Mouse (Mus musculus) kidney, postnatal 0 days (tissue): ENCODE data around the gene Macf1. TPM values are rescaled to one million over a fixed set of nuclear protein-coding genes. Genes with fewer than 3 reads are reported as not detected.

Experiments used
- ATAC-seq: fragments of 200-750 bp; cut with Nextera tagmentation; replicated peaks from 2 replicates; pipeline ENCODE4 v1.8.0; 2017; ENCODE audit warnings: low read depth, moderate number of reproducible peaks, moderate TSS enrichment, moderate library complexity; ENCODE audit not compliant: low FRiP score
- DNase-seq: peaks from one replicate; pipeline ENCODE4 v3.0.0-alpha.2; 2016; ENCODE audit warnings: low spot score
- H3K27ac ChIP-seq: fragments of 300-500 bp; sonication (generic); 2 replicates; pipeline ENCODE4 v1.5.1; 2014; ENCODE audit warnings: mild to moderate bottlenecking
- H3K27me3 ChIP-seq: fragments of 300-500 bp; sonication (generic); 2 replicates; pipeline ENCODE4 v1.6.1; 2014; ENCODE audit warnings: low read length, mixed read lengths; ENCODE audit not compliant: insufficient read depth
- H3K36me3 ChIP-seq: fragments of 300-500 bp; sonication (generic); 2 replicates; pipeline ENCODE4 v1.6.1; 2014; ENCODE audit warnings: low read length, mixed read lengths; ENCODE audit not compliant: insufficient read depth
- H3K4me1 ChIP-seq: fragments of 300-500 bp; sonication (generic); replicated peaks from 2 replicates; pipeline ENCODE4 v1.6.1; 2014; ENCODE audit warnings: antibody characterized with exemption, low read length, mixed read lengths; ENCODE audit not compliant: insufficient read depth
- H3K4me2 ChIP-seq: fragments of 300-500 bp; sonication (generic); 2 replicates; pipeline ENCODE4 v1.6.1; 2014; ENCODE audit warnings: mild to moderate bottlenecking, low read length, moderate library complexity, mixed read lengths
- H3K4me3 ChIP-seq: fragments of 300-500 bp; sonication (generic); replicated peaks from 2 replicates; pipeline ENCODE4 v1.5.1; 2014; ENCODE audit warnings: low read depth, low read length
- H3K9ac ChIP-seq: fragments of 300-500 bp; sonication (generic); 2 replicates; pipeline ENCODE4 v1.6.1; 2014; ENCODE audit warnings: low read depth, low read length
- H3K9me3 ChIP-seq: fragments of 300-500 bp; sonication (generic); replicated peaks from 2 replicates; pipeline ENCODE4 v1.6.1; 2016; ENCODE audit warnings: low read length, inconsistent platforms, mixed read lengths
- CTCF ChIP-seq: IDR thresholded peaks from 2 replicates; pipeline ENCODE4 v1.5.1; 2016; ENCODE audit warnings: antibody characterized with exemption, low read depth, mild to moderate bottlenecking, moderate library complexity
- WGBS: fragments of 180-500 bp; shearing (Covaris S2); extraction: QIAGEN DNeasy Blood & Tissue Kit; methylation state at CpG from one replicate; pipeline ENCODE4 v1.1.7; 2014; 5-methylcytosine and 5-hydroxymethylcytosine counted together
- polyA plus RNA-seq: library from polyadenylated mRNA; unstranded; fragments of >200 nt; fragmentation: Nextera tagmentation; extraction: Ambion mirVana; gene quantifications from 2 replicates; pipeline ENCODE4 v1.2.1, GENCODE M21; 2015

Macf1 gene
- polyA plus RNA-seq, 1 experiment from 2014 or later, result 33.8 TPM

GRCm38 (mm10) chr4:123418032-123418431, 266.1 kb downstream of the Macf1 start:
- Histone ChIP-seq H3K4me2 (no peak overlapping the region), H3K4me1 (no peaks in the 10 kb centered on the region), H3K9me3 (no peaks in the 10 kb centered on the region), H3K27ac (no peak overlapping the region), H3K9ac (no peak overlapping the region), H3K27me3 (no peaks in the 10 kb centered on the region), H3K36me3 (no peaks in the 10 kb centered on the region), H3K4me3 (no peak overlapping the region)
- DNase-seq (no peak), ATAC-seq (no peak)
- 91% methylated on average over 3 of the region's 3 CpGs for WGBS
- no peak for TF ChIP-seq CTCF

GRCm38 (mm10) chr4:123417478-123417877, 266.7 kb downstream of the Macf1 start:
- Histone ChIP-seq H3K4me2 (no peak overlapping the region), H3K4me1 (no peaks in the 10 kb centered on the region; the same call in 1 of the 2 replicates), H3K9me3 (no peaks in the 10 kb centered on the region), H3K4me3 (no peak overlapping the region), H3K36me3 (no peaks in the 10 kb centered on the region), H3K9ac (no peak overlapping the region), H3K27ac (no peak overlapping the region), H3K27me3 (no peaks in the 10 kb centered on the region)
- 65% methylated on average over 2 of the region's 3 CpGs for WGBS
- DNase-seq (no peak), ATAC-seq (no peak)
- no peak for TF ChIP-seq CTCF

GRCm38 (mm10) chr4:123416829-123417228, 267.3 kb downstream of the Macf1 start:
- 88% methylated on average over 2 of the region's 2 CpGs for WGBS
- Histone ChIP-seq H3K9me3 (no peaks in the 10 kb centered on the region), H3K27ac (no peak overlapping the region), H3K4me3 (no peak overlapping the region), H3K27me3 (no peaks in the 10 kb centered on the region), H3K4me1 (no peaks in the 10 kb centered on the region; the same call in 1 of the 2 replicates), H3K36me3 (no peaks in the 10 kb centered on the region), H3K9ac (no peak overlapping the region), H3K4me2 (no peak overlapping the region)
- no peak for TF ChIP-seq CTCF
- ATAC-seq, result no peak
- DNase-seq, result no peak

GRCm38 (mm10) chr4:123415566-123415965, 268.6 kb downstream of the Macf1 start:
- H3K27ac ChIP-seq, result no peak overlapping the region
- ATAC-seq (no peak), DNase-seq (no peak)
- no peaks in the 10 kb centered on the region for H3K36me3 ChIP-seq
- H3K9me3 ChIP-seq, result no peaks in the 10 kb centered on the region
- H3K9ac ChIP-seq, result no peak overlapping the region
- no peak overlapping the region for H3K4me2 ChIP-seq
- no peak overlapping the region for H3K4me3 ChIP-seq
- no peak for TF ChIP-seq CTCF
- H3K27me3 ChIP-seq, result no peaks in the 10 kb centered on the region
- peaks cover 1% of the 10 kb centered on the region; the same call in 1 of the 2 replicates for H3K4me1 ChIP-seq
- WGBS, result 97% methylated on average over 1 of the region's 1 CpGs

GRCm38 (mm10) chr4:123413876-123414275, 270.3 kb downstream of the Macf1 start:
- Histone ChIP-seq H3K36me3 (no peaks in the 10 kb centered on the region), H3K27me3 (no peaks in the 10 kb centered on the region), H3K9ac (no peak overlapping the region), H3K4me2 (no peak overlapping the region), H3K4me1 (peaks cover 18% of the 10 kb centered on the region), H3K4me3 (no peak overlapping the region), H3K9me3 (no peaks in the 10 kb centered on the region), H3K27ac (no peak overlapping the region)
- WGBS, result 28% methylated on average over 2 of the region's 2 CpGs
- no peak for TF ChIP-seq CTCF
- ATAC-seq (no peak), DNase-seq (peak; percentile 71)

- H3K9ac ChIP-seq, result no peak overlapping the region
Observed at GRCm38 (mm10) chr4:123412981-123413380, 271.2 kb downstream of the Macf1 start.

GRCm38 (mm10) chr4:123412528-123412878, 271.7 kb downstream of the Macf1 start:
- peak overlapping the region; percentile 89 for H3K27ac ChIP-seq
- H3K4me1 ChIP-seq, result peaks cover 27% of the 10 kb centered on the region
- 5% methylated on average over 6 of the region's 6 CpGs for WGBS
- H3K4me2 ChIP-seq, result peak overlapping the region; percentile 73
- ATAC-seq, result no peak
- H3K4me3 ChIP-seq, result peak overlapping the region; percentile 76
- TF ChIP-seq CTCF, result no peak
- H3K9me3 ChIP-seq, result no peaks in the 10 kb centered on the region
- H3K27me3 ChIP-seq, result no peaks in the 10 kb centered on the region
- no peaks in the 10 kb centered on the region for H3K36me3 ChIP-seq
- peak; percentile 51 for DNase-seq
- H3K9ac ChIP-seq, result peak overlapping the region; percentile 82

More at GRCm38 (mm10) chr4:123412981-123413380, 271.2 kb downstream of the Macf1 start:
- ATAC-seq (no peak), DNase-seq (no peak)
- Histone ChIP-seq H3K4me2 (peak overlapping the region; percentile 73; the same call in 1 of the 2 replicates), H3K27me3 (no peaks in the 10 kb centered on the region), H3K9me3 (no peaks in the 10 kb centered on the region), H3K4me1 (peaks cover 23% of the 10 kb centered on the region), H3K4me3 (no peak overlapping the region), H3K27ac (no peak overlapping the region), H3K36me3 (no peaks in the 10 kb centered on the region)
- 27% methylated on average over 2 of the region's 2 CpGs for WGBS
- no peak for TF ChIP-seq CTCF
